Mouse (Mus musculus) mouse embryonic stem cell (cell line): ENCODE data around the gene Tas2r106.

Source experiments
- in situ Hi-C, 2 experiments: fragments of 300-500 bp; cut with MboI; formaldehyde crosslinking; loops; 1 replicate in 1 of 2; 3 replicates in 1 of 2; pipeline ENCODE4 v1.14.3; 2019 to 2020; ENCODE audit warnings: low sequenced_read_pairs in 2 of 2, low pct_unique_long_range_greater_than_20kb in 1 of 2, mixed read lengths in 1 of 2; ENCODE audit not compliant: unreplicated experiment in 1 of 2

Tas2r106 gene

DNA sequence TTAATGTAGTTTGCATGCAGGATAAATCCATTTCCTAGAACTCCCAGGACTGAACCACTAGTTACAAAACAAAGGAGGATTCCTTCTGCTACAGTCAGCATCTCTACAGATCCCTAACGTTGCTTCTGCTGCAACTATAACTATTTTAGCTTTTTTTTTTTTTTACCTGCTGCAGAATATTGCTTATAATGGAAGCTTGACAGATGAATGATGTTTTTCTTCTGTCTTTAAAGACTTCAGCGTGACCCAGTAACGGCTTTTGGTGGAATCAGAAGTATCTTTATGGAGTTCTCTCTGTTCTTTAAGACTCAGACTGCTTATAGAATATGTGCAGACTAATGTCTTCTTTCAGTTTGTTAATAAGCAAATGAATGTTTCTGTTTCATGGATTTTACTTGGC lies at the start of gene Tas2r106:
TSS of gene Tas2r106 (minus strand) at position 101 of the 400 bp plus-strand sequence.
- in situ Hi-C loops: no loop called here

DNA sequence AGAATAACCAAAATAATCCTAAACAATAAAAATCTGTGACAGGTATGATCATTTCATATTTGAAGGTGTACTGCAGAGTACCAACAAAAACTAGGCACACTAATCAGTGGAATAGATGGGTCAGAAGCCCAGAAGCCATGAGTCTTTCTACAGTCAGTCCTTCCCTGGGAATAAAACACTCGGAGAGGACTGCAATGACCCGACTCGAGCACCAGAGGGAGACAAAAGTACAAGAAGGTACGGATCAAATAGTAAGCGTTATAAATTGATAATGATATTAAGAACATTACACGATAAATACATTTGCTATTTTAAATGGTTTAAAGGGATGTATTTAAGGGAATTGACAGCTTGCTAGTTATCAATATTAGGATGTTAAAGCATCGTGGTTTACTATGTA lies 34.1 kb upstream of the Tas2r106 start:
- in situ Hi-C loops: no loop called here

DNA sequence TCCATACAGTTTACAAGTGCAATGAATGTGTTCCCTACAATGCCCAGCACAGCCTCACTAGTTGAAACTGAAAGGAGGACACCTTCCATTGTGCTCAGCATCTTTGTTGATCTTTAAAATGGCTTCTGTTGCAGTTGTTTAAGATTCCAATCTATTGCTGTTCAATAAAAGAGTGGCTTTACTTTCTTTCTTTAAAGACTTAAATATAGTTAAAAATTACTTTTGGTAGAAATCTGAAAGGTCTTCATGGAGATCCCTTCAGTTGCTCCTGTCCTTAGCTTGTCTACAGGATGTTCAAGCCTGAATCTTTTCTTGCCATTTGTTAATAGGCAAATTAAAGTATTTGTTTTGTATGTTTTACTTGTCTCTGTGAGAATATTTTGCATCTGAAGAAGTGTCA lies 11.3 kb upstream of the Tas2r106 start, which contains the start of gene Tas2r114:
TSS of gene Tas2r114 (minus strand) at position 101 of the 400 bp plus-strand sequence.
- in situ Hi-C loops: no loop called here

DNA sequence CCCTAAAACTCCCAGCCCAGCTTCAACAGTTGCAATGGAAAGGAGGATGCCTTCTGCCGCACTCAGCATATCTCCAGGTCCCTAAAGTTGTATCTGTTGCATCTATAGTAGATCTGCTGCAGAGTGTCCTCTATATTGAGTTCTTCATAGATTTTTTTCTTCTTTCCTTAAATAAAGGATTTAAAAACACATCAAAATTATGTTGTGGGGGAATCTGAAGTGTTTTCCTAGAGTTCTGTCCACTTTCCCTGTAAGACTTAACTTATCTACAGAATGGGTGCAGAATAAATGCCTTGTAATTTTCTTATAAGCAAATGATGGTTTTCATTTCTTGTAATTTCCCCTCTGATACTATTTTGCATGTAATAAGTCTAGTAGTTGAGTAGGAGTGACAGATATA lies 8.7 kb upstream of the Tas2r106 start, which contains the start of gene Tas2r105:
TSS of gene Tas2r105 (minus strand) at position 101 of the 400 bp plus-strand sequence.
- in situ Hi-C loops: no loop called here

DNA sequence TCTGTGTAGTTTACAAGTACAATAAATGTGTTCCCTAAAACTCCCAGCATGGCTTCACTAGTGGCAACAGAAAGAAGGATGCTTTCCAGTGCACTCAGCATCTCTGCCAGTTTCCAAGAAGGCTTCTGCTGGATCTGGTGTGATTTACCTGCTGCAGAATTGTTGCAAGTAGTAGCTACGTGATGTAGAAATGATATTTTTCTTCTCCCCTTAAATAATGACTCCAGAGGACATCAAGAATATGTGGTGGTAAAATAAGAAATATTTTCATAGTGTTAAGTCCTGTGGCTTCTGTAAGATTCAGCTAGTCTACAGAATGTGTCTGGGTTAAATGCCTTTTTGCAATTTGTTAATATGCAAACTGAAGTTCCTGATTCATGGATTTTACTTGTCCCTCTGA lies 7.0 kb upstream of the Tas2r106 start, which contains the start of gene Tas2r104:
TSS of gene Tas2r104 (minus strand) at position 101 of the 400 bp plus-strand sequence.
- in situ Hi-C loops: no loop called here

DNA sequence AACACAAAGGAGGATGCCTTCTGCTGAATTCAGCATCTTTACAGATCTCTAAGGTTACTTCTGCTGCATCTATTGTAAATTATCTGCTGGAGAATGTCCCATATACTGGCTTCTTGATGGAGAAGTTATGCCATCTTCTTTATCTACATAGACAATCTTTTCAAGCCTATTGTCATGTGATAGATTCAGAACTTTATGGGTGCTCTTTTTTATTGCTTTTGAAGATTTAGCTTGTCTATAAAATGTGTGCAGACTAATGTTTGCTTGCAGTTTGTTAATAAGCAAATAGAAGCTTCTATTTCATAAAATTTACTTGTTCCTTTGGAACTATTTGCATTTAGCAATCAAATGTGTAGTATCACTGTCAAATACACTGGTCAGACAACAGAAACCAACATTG lies 18.6 kb downstream of the Tas2r106 start, which contains the start of gene Tas2r107:
TSS of gene Tas2r107 (minus strand) at position 101 of the 400 bp plus-strand sequence.
- in situ Hi-C loops: no loop called here

DNA sequence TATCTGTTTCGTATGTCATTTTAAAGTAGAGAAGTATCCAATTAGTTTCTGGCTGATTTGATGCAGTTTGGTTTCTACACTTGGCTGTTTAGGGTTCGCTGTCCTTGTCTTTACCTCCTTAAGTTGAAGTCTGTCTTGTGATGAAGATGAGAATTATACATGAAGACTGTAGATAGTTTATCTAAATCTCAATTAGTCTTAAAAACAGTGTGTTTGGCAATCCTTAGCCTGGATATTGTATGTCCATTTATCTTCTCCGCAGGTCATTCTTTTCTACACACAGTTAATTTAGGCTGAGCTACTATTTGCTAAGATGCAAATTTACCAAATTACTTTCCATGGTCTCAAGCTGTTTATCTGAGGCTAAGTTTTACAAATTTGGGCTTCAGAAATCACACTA lies 47.9 kb downstream of the Tas2r106 start, which contains the start of gene Tas2r130:
TSS of gene Tas2r130 (minus strand) at position 101 of the 400 bp plus-strand sequence.
- in situ Hi-C loops: no loop called here
